ENCODE assay signal across 8 mouse cellular contexts in the genomic region with DNA sequence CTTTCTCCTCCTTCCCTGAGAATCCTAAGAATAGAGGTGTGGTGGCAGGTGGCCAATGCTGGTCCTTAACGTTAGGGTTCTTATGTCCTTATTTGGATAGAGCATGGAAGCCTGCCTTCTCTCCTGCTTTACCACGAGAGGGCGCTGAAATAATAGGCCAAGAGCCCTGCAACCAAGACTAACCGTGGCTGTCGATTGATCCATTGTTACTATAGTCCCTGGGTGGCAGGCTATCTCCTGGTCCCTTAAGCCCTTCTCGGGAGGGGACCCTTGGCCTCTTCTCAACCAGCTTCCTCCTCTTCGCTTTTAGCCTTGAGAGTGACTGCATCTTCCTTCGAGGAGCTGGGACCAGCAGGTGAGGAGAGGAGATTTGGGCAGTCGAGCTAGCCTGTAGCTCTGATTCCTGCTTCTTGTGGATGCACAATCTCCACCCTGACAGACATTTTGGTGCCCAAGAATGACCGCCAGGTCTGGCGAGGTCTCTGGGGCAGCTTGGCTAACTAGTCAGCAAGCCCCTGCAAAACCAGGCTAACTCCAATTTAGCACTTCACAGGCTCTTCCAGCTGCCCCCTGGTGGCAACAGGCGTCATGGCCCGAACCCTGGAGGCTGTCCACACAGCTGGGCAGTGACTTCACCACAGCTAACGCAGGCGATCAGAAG. TPM values are rescaled to one million over a fixed set of nuclear protein-coding genes. Genes with fewer than 3 reads are reported as not detected.
DNase-seq lines count a peak whose midpoint lies in the region; ATAC-seq and TF ChIP-seq lines count a peak whose summit lies in the region.

No protein-coding gene starts in this region.

- no peak overlapping the region for H3K27ac ChIP-seq in bone marrow, adult 2 months (ENCODE audit: control insufficient read depth, insufficient read depth, low read depth, low read length, poor library complexity)
- H3K27ac ChIP-seq in embryonic facial prominence, embryonic 15.5 days (replicated peaks): no peak overlapping the region
- H3K27ac ChIP-seq in limb, embryonic 13.5 days: no peak overlapping the region
- H3K27ac ChIP-seq in midbrain, embryonic 16.5 days (ENCODE audit: low read length): no peak overlapping the region
- no peak overlapping the region for H3K27ac ChIP-seq in spleen, adult 2 months (ENCODE audit: insufficient read depth, low read length)

- H3K4me3 ChIP-seq in bone marrow, adult 2 months (replicated peaks; ENCODE audit: control insufficient read depth, low read depth, low read length): no peak overlapping the region
- H3K4me3 ChIP-seq in embryonic facial prominence, embryonic 15.5 days (replicated peaks): peak overlapping the region; percentile 30
- peak overlapping the region; percentile 35 for H3K4me3 ChIP-seq in limb, embryonic 13.5 days
- peak overlapping the region; percentile 26 for H3K4me3 ChIP-seq in midbrain, embryonic 16.5 days (ENCODE audit: low read depth, low read length)
- H3K4me3 ChIP-seq in spleen, adult 2 months (ENCODE audit: extremely low read depth, insufficient read depth, insufficient read length): no peak overlapping the region

- no peaks in the 10 kb centered on the region for H3K27me3 ChIP-seq in embryonic facial prominence, embryonic 15.5 days
- peaks cover 5% of the 10 kb centered on the region; the same call in 1 of the 2 replicates for H3K27me3 ChIP-seq in limb, embryonic 13.5 days
- H3K27me3 ChIP-seq in midbrain, embryonic 16.5 days (ENCODE audit: control insufficient read depth, insufficient read depth, low read depth, low read length): no peaks in the 10 kb centered on the region
- no peaks in the 10 kb centered on the region for H3K27me3 ChIP-seq in spleen, adult 2 months (ENCODE audit: control insufficient read depth, insufficient read depth, low read length)

- H3K4me2 ChIP-seq in embryonic facial prominence, embryonic 15.5 days (replicated peaks): peak overlapping the region; percentile 70
- peak overlapping the region; percentile 66 for H3K4me2 ChIP-seq in limb, embryonic 13.5 days (replicated peaks)
- H3K4me2 ChIP-seq in midbrain, embryonic 16.5 days (ENCODE audit: low read length): peak overlapping the region; percentile 64

- DNase-seq in B cell, adult 2 months: peak; percentile 85
- peak; percentile 51 to 77 for DNase-seq in heart, adult 9 months (ENCODE audit: low spot score in 2 of 2)
- DNase-seq in kidney, adult 9 months: peak; percentile 83
- DNase-seq in spleen, adult 2 months (ENCODE audit: low read depth in 1 of 2, low spot score in 2 of 2): peak; percentile 40 to 74

- 0 out of 2 replicates have a peak overlapping the region, but pooled peaks have one; percentile 3 for H3K9ac ChIP-seq in embryonic facial prominence, embryonic 15.5 days
- peak overlapping the region; percentile 53; the same call in 1 of the 2 replicates for H3K9ac ChIP-seq in limb, embryonic 13.5 days
- peak overlapping the region; percentile 67 for H3K9ac ChIP-seq in midbrain, embryonic 16.5 days (ENCODE audit: low read depth, low read length)

- no peaks in the 10 kb centered on the region for H3K9me3 ChIP-seq in embryonic facial prominence, embryonic 15.5 days (replicated peaks)
- H3K9me3 ChIP-seq in limb, embryonic 13.5 days: no peaks in the 10 kb centered on the region
- H3K9me3 ChIP-seq in midbrain, embryonic 16.5 days (replicated peaks; ENCODE audit: control insufficient read depth, low read length, poor library complexity, severe bottlenecking): no peaks in the 10 kb centered on the region

- WGBS in bone marrow, adult 2 months: 26% methylated on average over 15 of the region's 15 CpGs
- WGBS in embryonic facial prominence, embryonic 15.5 days: 5% methylated on average over 15 of the region's 15 CpGs
- WGBS in limb, embryonic 13.5 days: 6% methylated on average over 15 of the region's 15 CpGs
- 4% methylated on average over 15 of the region's 15 CpGs for WGBS in midbrain, embryonic 16.5 days
- 29% methylated on average over 15 of the region's 15 CpGs for WGBS in spleen, adult 2 months

- no peaks in the 10 kb centered on the region for H3K36me3 ChIP-seq in embryonic facial prominence, embryonic 15.5 days
- H3K36me3 ChIP-seq in limb, embryonic 13.5 days: no peaks in the 10 kb centered on the region
- no peaks in the 10 kb centered on the region for H3K36me3 ChIP-seq in midbrain, embryonic 16.5 days (ENCODE audit: control insufficient read depth, insufficient read depth, low read length)
- peaks cover 14% of the 10 kb centered on the region for H3K36me3 ChIP-seq in spleen, adult 2 months (ENCODE audit: control insufficient read depth, insufficient read depth, low read length)

- peak; percentile 71 for ATAC-seq in embryonic facial prominence, embryonic 15.5 days (ENCODE audit: insufficient number of reproducible peaks, low FRiP score, low TSS enrichment, low read depth)
- ATAC-seq in limb, embryonic 13.5 days (ENCODE audit: low FRiP score, low read depth): peak; percentile 82; the same call in 1 of the 2 replicates
- ATAC-seq in midbrain, embryonic 16.5 days: peak; percentile 93

- no peak for TF ChIP-seq POLR2A in bone marrow, adult 2 months (IDR thresholded peaks at IDR 0.05; ENCODE audit: borderline replicate concordance, control insufficient read depth, low read depth, low read length)
- no peak for TF ChIP-seq POLR2A in spleen, adult 2 months (IDR thresholded peaks at IDR 0.05; ENCODE audit: low read depth, low read length)

- peak; percentile 87 for TF ChIP-seq CTCF in bone marrow, adult 2 months (IDR thresholded peaks at IDR 0.05; ENCODE audit: control insufficient read depth, insufficient read depth, low read length)
- peak; percentile 82 for TF ChIP-seq CTCF in spleen, adult 2 months (IDR thresholded peaks at IDR 0.05; ENCODE audit: extremely low read depth, insufficient read depth, insufficient read length, insufficient replicate concordance)

- no peaks in the 10 kb centered on the region for H3K4me1 ChIP-seq in bone marrow, adult 2 months (ENCODE audit: control insufficient read depth, insufficient read depth, low read length)
- H3K4me1 ChIP-seq in embryonic facial prominence, embryonic 15.5 days: peaks cover 12% of the 10 kb centered on the region; the same call in 1 of the 2 replicates
- peaks cover 7% of the 10 kb centered on the region for H3K4me1 ChIP-seq in limb, embryonic 13.5 days
- H3K4me1 ChIP-seq in midbrain, embryonic 16.5 days (ENCODE audit: control insufficient read depth, insufficient read depth, low read length): peaks cover 6% of the 10 kb centered on the region; the same call in 1 of the 2 replicates
- H3K4me1 ChIP-seq in spleen, adult 2 months (ENCODE audit: control insufficient read depth, insufficient read depth, insufficient read length): no peaks in the 10 kb centered on the region

RNA-seq across cellular contexts. Expression of gene Cpne2, which starts 40.6 kb away (rescaled TPM):
- polyA plus RNA-seq in bone marrow, adult 2 months (2011; ENCODE audit: insufficient read depth, insufficient read length, low replicate concordance, missing spikeins): 23.4 and 36.1 TPM in 2 replicates
- polyA plus RNA-seq in embryonic facial prominence, embryonic 15.5 days (2015; fragmentation: Nextera tagmentation; extraction: Ambion mirVana): 15.6 and 16.1 TPM in 2 replicates
- 8.8 and 9.2 TPM in 2 replicates for polyA plus RNA-seq in limb, embryonic 13.5 days (2015; fragmentation: Nextera tagmentation; extraction: Ambion mirVana)
- polyA plus RNA-seq in midbrain, embryonic 16.5 days (2015; fragmentation: Nextera tagmentation; extraction: Ambion mirVana): 25.0 and 26.2 TPM in 2 replicates
- polyA plus RNA-seq in spleen, adult 2 months (2012; rRNA removed): 28.6 and 29.7 TPM in 2 replicates

RNA-seq across cellular contexts. Expression of gene Nlrc5, which starts 58.0 kb away (rescaled TPM):
- polyA plus RNA-seq in bone marrow, adult 2 months (2011; ENCODE audit: insufficient read depth, insufficient read length, low replicate concordance, missing spikeins): 16.5 TPM in 2 replicates
- polyA plus RNA-seq in embryonic facial prominence, embryonic 15.5 days (2015; fragmentation: Nextera tagmentation; extraction: Ambion mirVana): 0.35 and 0.40 TPM in 2 replicates
- 0.33 and 0.34 TPM in 2 replicates for polyA plus RNA-seq in limb, embryonic 13.5 days (2015; fragmentation: Nextera tagmentation; extraction: Ambion mirVana)
- polyA plus RNA-seq in midbrain, embryonic 16.5 days (2015; fragmentation: Nextera tagmentation; extraction: Ambion mirVana): 0.49 and 0.77 TPM in 2 replicates
- polyA plus RNA-seq in spleen, adult 2 months (2012; rRNA removed): 47.3 and 58.1 TPM in 2 replicates

Comparison
In these comparisons a context has a peak if more than half of its experiments do, and no peak if none do; other contexts are left out.
1. H3K4me3 ChIP-seq: peak in embryonic facial prominence, embryonic 15.5 days (single experiment), limb, embryonic 13.5 days (single experiment) and midbrain, embryonic 16.5 days (single experiment); none in bone marrow, adult 2 months (single experiment) and spleen, adult 2 months (single experiment).
2. H3K9ac ChIP-seq: peak in every context shown above with its lines; median percentile 67 in midbrain, embryonic 16.5 days; 53 in limb, embryonic 13.5 days; 3 in embryonic facial prominence, embryonic 15.5 days.
3. Peak in every context shown above with its lines, with median percentiles within 50 percentile points of each other: DNase-seq, ATAC-seq and H3K4me2 ChIP-seq.